Mouse (Mus musculus): ENCODE data around the gene Fhit.

DNA sequence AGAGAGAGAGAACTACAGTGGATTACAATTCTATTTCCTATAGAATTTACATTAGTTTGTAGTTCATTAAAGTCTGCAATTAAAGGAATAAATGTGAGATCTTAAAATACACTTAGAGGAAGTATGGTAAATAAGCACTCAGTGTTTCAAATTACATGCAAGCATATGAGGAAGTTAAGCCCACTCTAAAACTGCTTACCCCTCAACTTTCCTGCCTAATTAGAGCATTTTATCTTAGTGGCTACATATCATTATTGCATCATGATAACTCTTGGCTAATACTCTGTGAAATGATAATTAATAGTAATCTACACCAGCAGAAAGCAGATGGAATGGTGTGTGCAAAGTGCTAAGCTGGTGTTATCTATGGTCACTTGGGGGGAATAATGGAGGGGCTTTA is 1329.5 kb downstream of the Fhit start:
- TF ChIP-seq GATA1 (IDR thresholded peaks at IDR 0.05; ENCODE audit: low read length): no peak
- TF ChIP-seq TAL1 (IDR thresholded peaks at IDR 0.05; ENCODE audit: low read length): no peak

All from erythroblast, embryonic 14.5 days (primary cell).